Comparison of ENCODE assay signal across 22 mouse cellular contexts in the genomic region with DNA sequence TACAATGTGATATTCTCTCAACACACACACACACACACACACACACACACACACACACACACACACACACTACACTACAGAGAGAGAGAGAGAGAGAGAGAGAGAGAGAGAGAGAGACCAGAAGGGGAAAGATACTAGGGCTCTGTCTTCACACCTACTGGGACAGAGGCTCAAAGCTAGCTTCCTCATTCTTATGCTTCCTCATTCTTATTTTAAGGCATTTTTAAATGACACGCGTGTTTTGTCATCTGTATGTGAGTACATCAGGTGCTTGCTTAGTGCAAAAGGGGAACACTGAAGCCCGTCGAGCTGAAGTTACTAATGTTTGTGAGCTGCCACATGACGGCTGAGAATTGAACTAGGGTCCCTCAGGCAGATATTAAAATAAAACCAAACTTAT.
DNase-seq lines count a peak whose midpoint lies in the region; ATAC-seq and TF ChIP-seq lines count a peak whose summit lies in the region.
"Had no signal": no experiment of that assay in that cellular context is flagged by ENCODE, and none has a peak within 500 bp of the region (broad histone marks: within the 10 kb centered on the region; RNA-seq: fewer than 3 reads in every experiment).

No protein-coding gene starts in this region.

- H3K36me3 ChIP-seq in liver, embryonic 15.5 days (replicated peaks) = no peaks in the 10 kb centered on the region
- H3K36me3 ChIP-seq in liver, embryonic 11.5 days (ENCODE audit: control insufficient read depth, insufficient read depth, low read length) = no peaks in the 10 kb centered on the region
- H3K36me3 ChIP-seq: embryonic facial prominence, embryonic 10.5 days; forebrain, embryonic 15.5 days; lung, embryonic 15.5 days; midbrain, embryonic 12.5 days had no signal

- peak; percentile 35; the same call in 1 of the 2 replicates for ATAC-seq in liver, embryonic 15.5 days (ENCODE audit: insufficient read depth)
- no peak for ATAC-seq in liver, embryonic 11.5 days (replicated peaks; ENCODE audit: low FRiP score)
- peak; percentile 98 for ATAC-seq in common myeloid progenitor, adult 5-6 weeks (replicated peaks; ENCODE audit: low read depth, poor library complexity, severe bottlenecking)
- ATAC-seq in monocyte, adult 5-6 weeks (replicated peaks; ENCODE audit: insufficient number of reproducible peaks, low FRiP score, low TSS enrichment, poor library complexity, severe bottlenecking) = peak; percentile 93
- ATAC-seq: forebrain, embryonic 15.5 days; inflammation-experienced regulatory T-cells, adult 6 months had no signal

- intact Hi-C loops in left cerebral cortex, adult 2 months (cut with DNase I) = no loop called here

- no peak overlapping the region for H3K27ac ChIP-seq in liver, embryonic 15.5 days (replicated peaks)
- no peak overlapping the region for H3K27ac ChIP-seq in liver, embryonic 11.5 days (ENCODE audit: low read depth, low read length)
- no peak overlapping the region for H3K27ac ChIP-seq in left cerebral cortex, adult 2 months
- H3K27ac ChIP-seq: embryonic facial prominence, embryonic 10.5 days; forebrain, embryonic 15.5 days; hindbrain, embryonic 14.5 days; lung, embryonic 15.5 days; midbrain, embryonic 12.5 days had no signal

- H3K4me1 ChIP-seq in liver, embryonic 15.5 days (replicated peaks) = no peaks in the 10 kb centered on the region
- no peaks in the 10 kb centered on the region for H3K4me1 ChIP-seq in liver, embryonic 11.5 days (replicated peaks; ENCODE audit: control insufficient read depth, insufficient read depth, low read length)
- H3K4me1 ChIP-seq: embryonic facial prominence, embryonic 10.5 days; forebrain, embryonic 15.5 days; lung, embryonic 15.5 days; midbrain, embryonic 12.5 days had no signal

- no peaks in the 10 kb centered on the region for H3K9me3 ChIP-seq in liver, embryonic 15.5 days (replicated peaks)
- no peaks in the 10 kb centered on the region for H3K9me3 ChIP-seq in liver, embryonic 11.5 days (ENCODE audit: control insufficient read depth, low read length)
- H3K9me3 ChIP-seq: embryonic facial prominence, embryonic 10.5 days; forebrain, embryonic 15.5 days; lung, embryonic 15.5 days; midbrain, embryonic 12.5 days had no signal

- TF ChIP-seq CTCF in left cerebral cortex, adult 2 months (IDR thresholded peaks at IDR 0.05) = no peak

- 24% methylated on average over 5 of the region's 5 CpGs for WGBS in liver, embryonic 15.5 days (ENCODE audit: insufficient replicate concordance)
- 66% methylated on average over 5 of the region's 5 CpGs for WGBS in liver, embryonic 11.5 days

- no peak overlapping the region for H3K9ac ChIP-seq in liver, embryonic 15.5 days
- H3K9ac ChIP-seq in liver, embryonic 11.5 days (ENCODE audit: low read depth, low read length) = no peak overlapping the region
- H3K9ac ChIP-seq: forebrain, embryonic 15.5 days; hindbrain, embryonic 14.5 days; lung, embryonic 15.5 days; midbrain, embryonic 12.5 days had no signal

- H3K27me3 ChIP-seq in liver, embryonic 15.5 days = no peaks in the 10 kb centered on the region
- no peaks in the 10 kb centered on the region for H3K27me3 ChIP-seq in liver, embryonic 11.5 days (replicated peaks; ENCODE audit: control insufficient read depth, insufficient read depth, low read length)
- H3K27me3 ChIP-seq: forebrain, embryonic 15.5 days; lung, embryonic 15.5 days; midbrain, embryonic 12.5 days had no signal

- H3K4me2 ChIP-seq in liver, embryonic 15.5 days = no peak overlapping the region
- no peak overlapping the region for H3K4me2 ChIP-seq in liver, embryonic 11.5 days
- H3K4me2 ChIP-seq: forebrain, embryonic 15.5 days; hindbrain, embryonic 14.5 days; lung, embryonic 15.5 days; midbrain, embryonic 12.5 days had no signal

- no peak overlapping the region for H3K4me3 ChIP-seq in liver, embryonic 15.5 days (replicated peaks)
- H3K4me3 ChIP-seq in liver, embryonic 11.5 days (ENCODE audit: low read depth, low read length) = no peak overlapping the region
- no peak overlapping the region for H3K4me3 ChIP-seq in left cerebral cortex, adult 2 months
- H3K4me3 ChIP-seq: embryonic facial prominence, embryonic 10.5 days; forebrain, embryonic 15.5 days; lung, embryonic 15.5 days; midbrain, embryonic 12.5 days had no signal

- no peak for DNase-seq in liver, embryonic 11.5 days (ENCODE audit: low spot score)
- DNase-seq in B cell, adult 2 months = peak; percentile 8 to 11
- no peak for DNase-seq in left cerebral cortex, adult 8-10 months (ENCODE audit: low spot score in 2 of 2)
- no peak for DNase-seq in left cerebral cortex, adult 2 months (ENCODE audit: extremely low spot score in 1 of 2, low spot score in 2 of 2)
- DNase-seq in urinary bladder, adult 18-20 months (ENCODE audit: low spot score in 2 of 2) = no peak
- DNase-seq: adrenal gland, postnatal 14 days; cerebellum, adult 9-10 months; gastrocnemius, postnatal 10 days; heart, adult 18-20 months; heart, postnatal 36 days; kidney, adult 2 months; layer of hippocampus, postnatal 36 days; thymus, postnatal 14 days had no signal

Comparison
In these comparisons a context has a peak if more than half of its experiments do, and no peak if none do; other contexts are left out.
1. DNase-seq: peak in B cell, adult 2 months (2 of 2); none in liver, embryonic 11.5 days (single experiment), left cerebral cortex, adult 8-10 months (0 of 2), left cerebral cortex, adult 2 months (0 of 2) and urinary bladder, adult 18-20 months (0 of 2).